ENCODE assay signal across 10 mouse cellular contexts in the genomic region with DNA sequence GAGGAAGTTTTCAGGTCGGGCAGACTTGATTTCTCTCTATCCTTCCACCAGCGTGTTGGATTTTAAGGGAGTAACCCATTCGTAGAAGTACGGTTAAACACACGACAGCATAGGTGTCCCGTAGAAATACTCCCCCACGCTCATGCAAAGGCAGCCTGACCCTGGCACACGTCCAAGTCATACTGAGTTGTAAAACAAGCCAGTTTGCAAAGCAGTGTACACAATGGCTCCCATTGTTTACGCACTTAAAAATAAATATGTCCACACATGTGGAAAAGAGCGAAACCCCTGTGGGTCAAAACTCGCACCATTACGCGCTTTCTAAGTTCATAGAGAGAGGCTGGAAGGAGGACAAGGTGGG. TPM values are rescaled to one million over a fixed set of nuclear protein-coding genes. Genes with fewer than 3 reads are reported as not detected.
A peak's percentile ranks its signal among the peaks of the same experiment; 100 is the strongest.
DNase-seq lines count a peak whose midpoint lies in the region; ATAC-seq lines count a peak whose summit lies in the region.
"Had no signal": no experiment of that assay in that cellular context is flagged by ENCODE, and none has a peak within 500 bp of the region (broad histone marks: within the 10 kb centered on the region; RNA-seq: fewer than 3 reads in every experiment).

No protein-coding gene starts in this region.

- WGBS in heart, embryonic 11.5 days (ENCODE audit: insufficient replicate concordance): 58% methylated on average over 13 of the region's 13 CpGs
- WGBS in liver, embryonic 12.5 days (ENCODE audit: insufficient replicate concordance): 64% methylated on average over 13 of the region's 13 CpGs

- no peaks in the 10 kb centered on the region for H3K9me3 ChIP-seq in heart, embryonic 11.5 days (replicated peaks; ENCODE audit: control insufficient read depth, low read length)
- H3K9me3 ChIP-seq in liver, embryonic 12.5 days (replicated peaks): no peaks in the 10 kb centered on the region
- H3K9me3 ChIP-seq: midbrain, embryonic 10.5 days had no signal

- H3K4me1 ChIP-seq in heart, embryonic 11.5 days (ENCODE audit: control insufficient read depth, insufficient read depth, low read length): no peaks in the 10 kb centered on the region
- peaks cover 24% of the 10 kb centered on the region for H3K4me1 ChIP-seq in liver, embryonic 12.5 days

- H3K4me2 ChIP-seq in heart, embryonic 11.5 days: 0 out of 2 replicates have a peak overlapping the region, but pooled peaks have one; percentile 1
- 0 out of 2 replicates have a peak overlapping the region, but pooled peaks have one; percentile 7 for H3K4me2 ChIP-seq in liver, embryonic 12.5 days

- H3K27ac ChIP-seq in heart, embryonic 11.5 days (ENCODE audit: low read depth, low read length): no peak overlapping the region
- peak overlapping the region; percentile 64; the same call in 1 of the 2 replicates for H3K27ac ChIP-seq in liver, embryonic 12.5 days
- H3K27ac ChIP-seq: midbrain, embryonic 10.5 days had no signal

- ATAC-seq in heart, embryonic 11.5 days (replicated peaks; ENCODE audit: insufficient number of reproducible peaks, low FRiP score, low TSS enrichment): no peak
- ATAC-seq in liver, embryonic 12.5 days: no peak

- no peak for DNase-seq in heart, adult 8-10 months (ENCODE audit: low spot score)
- DNase-seq in urinary bladder, postnatal 14 days (ENCODE audit: low spot score): peak; percentile 79
- DNase-seq in urinary bladder, adult 2 months (ENCODE audit: low spot score): no peak
- DNase-seq in yolk sac, embryonic 10.5 days (ENCODE audit: low spot score): peak; percentile 68
- no peak for DNase-seq in right cerebral cortex, postnatal 25 days
- DNase-seq in frontal cortex, postnatal 25 days (ENCODE audit: low spot score in 2 of 2): no peak
- DNase-seq: right cerebral cortex, adult 18-20 months had no signal

- H3K9ac ChIP-seq in heart, embryonic 11.5 days (ENCODE audit: low read depth, low read length): no peak overlapping the region
- H3K9ac ChIP-seq in liver, embryonic 12.5 days: no peak overlapping the region

- no peaks in the 10 kb centered on the region for H3K36me3 ChIP-seq in heart, embryonic 11.5 days (ENCODE audit: control insufficient read depth, insufficient read depth, low read length)
- H3K36me3 ChIP-seq in liver, embryonic 12.5 days: no peaks in the 10 kb centered on the region
- H3K36me3 ChIP-seq: midbrain, embryonic 10.5 days had no signal

- 0 out of 2 replicates have a peak, but pooled peaks cover 2% of the 10 kb centered on the region for H3K27me3 ChIP-seq in heart, embryonic 11.5 days (ENCODE audit: control insufficient read depth, insufficient read depth, low read length)
- H3K27me3 ChIP-seq in liver, embryonic 12.5 days (replicated peaks): no peaks in the 10 kb centered on the region

- H3K4me3 ChIP-seq in heart, embryonic 11.5 days (ENCODE audit: low read depth, low read length): no peak overlapping the region
- no peak overlapping the region for H3K4me3 ChIP-seq in liver, embryonic 12.5 days
- H3K4me3 ChIP-seq: midbrain, embryonic 10.5 days had no signal

RNA-seq across cellular contexts. Expression of a gene that starts 24.3 kb away (rescaled TPM):
- 360 and 371 TPM in 2 replicates for polyA plus RNA-seq in heart, embryonic 11.5 days (2014; fragmentation: Nextera tagmentation; extraction: Ambion mirVana)
- 100 to 1,000 TPM; 275 to 312 (median 290) TPM for total RNA-seq in heart, adult 8-10 months (2022)
- polyA plus RNA-seq in urinary bladder, adult 2 months (2012; rRNA removed): 308 and 318 TPM in 2 replicates
- polyA plus RNA-seq in liver, embryonic 12.5 days (2016; fragmentation: Nextera tagmentation; extraction: Ambion mirVana): 326 and 344 TPM in 2 replicates

RNA-seq across cellular contexts. Expression of a gene that starts 24.4 kb away (rescaled TPM):
- polyA plus RNA-seq in heart, embryonic 11.5 days (2014; fragmentation: Nextera tagmentation; extraction: Ambion mirVana): 0.11 and 0.29 TPM in 2 replicates
- under 1 TPM; 0.12 to 0.29 (median 0.22) TPM for total RNA-seq in heart, adult 8-10 months (2022)
- 0.69 and 1.3 TPM in 2 replicates for polyA plus RNA-seq in urinary bladder, adult 2 months (2012; rRNA removed)
- polyA plus RNA-seq in liver, embryonic 12.5 days (2016; fragmentation: Nextera tagmentation; extraction: Ambion mirVana): 0.12 TPM in 1 of 2 replicates, not detected in the other

RNA-seq across cellular contexts. Expression of a gene that starts 36.2 kb away (rescaled TPM):
- polyA plus RNA-seq in heart, embryonic 11.5 days (2014; fragmentation: Nextera tagmentation; extraction: Ambion mirVana): 17.0 and 20.7 TPM in 2 replicates
- 10 to 100 TPM in 2 of 4 experiments, 1 to 10 TPM in 2; 8.5 to 23.4 (median 11.4) TPM for total RNA-seq in heart, adult 8-10 months (2022)
- 29.8 and 36.1 TPM in 2 replicates for polyA plus RNA-seq in urinary bladder, adult 2 months (2012; rRNA removed)
- polyA plus RNA-seq in liver, embryonic 12.5 days (2016; fragmentation: Nextera tagmentation; extraction: Ambion mirVana): 14.7 and 14.9 TPM in 2 replicates

Comparison
In these comparisons a context has a peak if more than half of its experiments do, and no peak if none do; other contexts are left out.
1. DNase-seq: peak in urinary bladder, postnatal 14 days (single experiment) and yolk sac, embryonic 10.5 days (single experiment); none in heart, adult 8-10 months (single experiment), urinary bladder, adult 2 months (single experiment), right cerebral cortex, postnatal 25 days (single experiment) and frontal cortex, postnatal 25 days (0 of 2).